Mouse (Mus musculus) embryonic stem cell, embryonic (primary cell): ENCODE data around the gene Aff4.
"Not testable (repeated sequence)": the region's sequence is repeated elsewhere in the genome, so short reads cannot be mapped to it uniquely, and the experiment has no call there.

Experiments used
- CTCF ChIA-PET, 4 experiments: fragments of 300-600 bp in 2 of 4; fragments of 350-600 bp in 2 of 4; sonication (Branson Sonifier 250); formaldehyde crosslinking; loops; one replicate each; lab custom pipeline; 2022; ENCODE audit warnings: inconsistent platforms in 2 of 4; lab: Charles Lee
- POLR2A ChIA-PET, 4 experiments: fragments of 300-600 bp in 2 of 4; fragments of 350-600 bp in 2 of 4; sonication (Branson Sonifier 250); formaldehyde crosslinking; loops; one replicate each; lab custom pipeline; 2022; ENCODE audit warnings: antibody characterized with exemption in 4 of 4, inconsistent platforms in 1 of 4; lab: Charles Lee

Gene Aff4

GRCm38 (mm10) chr11:53350291-53351223 lies at the start of gene Aff4:
TSS of gene Aff4 (plus strand) at chr11:53350833.
- ChIA-PET CTCF (no interaction called here), POLR2A (interaction anchor here in 2 of 4 experiments (1.2 to 1.3 kb wide), 2 partner anchors 15 to 17 kb away, joined by 4 to 8 read pairs; no protein-coding TSS in a partner anchor)

- CTCF ChIA-PET, result interaction anchor here in 2 of 4 experiments (0.6 to 1.0 kb wide), 3 partner anchors 10 to 879 kb away, joined by 3 read pairs; no protein-coding TSS in a partner anchor
Measured at GRCm38 (mm10) chr11:53301167-53301515, 49.5 kb upstream of the Aff4 start.

GRCm38 (mm10) chr11:53304044-53304840 lies 46.4 kb upstream of the Aff4 start:
- ChIA-PET POLR2A (interaction anchor here in 2 of 4 experiments (0.9 to 1.7 kb wide), 2 partner anchors 12 to 13 kb away, joined by 3 read pairs; no protein-coding TSS in a partner anchor), CTCF (interaction anchor here in 1 of 4 experiments (0.6 kb wide), 1 partner anchor 399 kb away, joined by 5 read pairs; no protein-coding TSS in a partner anchor)

More at GRCm38 (mm10) chr11:53301167-53301515, 49.5 kb upstream of the Aff4 start:
- POLR2A ChIA-PET, result interaction anchor here (0.6 to 21.9 kb wide), 78 partner anchors 9 to 1039 kb away, joined by 3 to 385 read pairs (median 6); partner anchors contain the start of genes Zcchc10 (in 4 of the 4), Gdf9 (in 3 of the 4), Uqcrq (in 3 of the 4) and 9530068E07Rik (in 1 of the 4)

GRCm38 (mm10) chr11:53306965-53307364 lies 43.7 kb upstream of the Aff4 start:
- ChIA-PET POLR2A (interaction anchor here in 3 of 4 experiments (0.5 to 18.5 kb wide), 20 partner anchors 9 to 1702 kb away, joined by 3 to 385 read pairs (median 4); partner anchors contain the start of genes Zcchc10 (in 2 of the 3), Gdf9 (in 1 of the 3), Hspa4 (in 1 of the 3) and Uqcrq (in 1 of the 3)), CTCF (no interaction called here)

GRCm38 (mm10) chr11:53307558-53308065 lies 43.0 kb upstream of the Aff4 start:
- ChIA-PET POLR2A (interaction anchor here (0.5 to 18.5 kb wide), 24 partner anchors 7 to 1702 kb away, joined by 3 to 385 read pairs (median 4); partner anchors contain the start of genes Zcchc10 (in 3 of the 4), Hspa4 (in 2 of the 4), Gdf9 (in 1 of the 4) and Uqcrq (in 1 of the 4)), CTCF (no interaction called here)

GRCm38 (mm10) chr11:53308251-53308864 lies 42.3 kb upstream of the Aff4 start:
- POLR2A ChIA-PET, result interaction anchor here (0.5 to 18.5 kb wide), 16 partner anchors 8 to 51 kb away, joined by 3 to 385 read pairs (median 6); partner anchors contain the start of genes Zcchc10 (in 3 of the 4) and Hspa4 (in 2 of the 4)
- CTCF ChIA-PET, result interaction anchor here in 2 of 4 experiments (0.6 to 1.3 kb wide), 2 partner anchors 16 to 29 kb away, joined by 3 read pairs; partner anchors contain the start of gene Zcchc10 (in 1 of the 2)

- ChIA-PET CTCF (interaction anchor here in 3 of 4 experiments (0.6 to 1.3 kb wide), 4 partner anchors 12 to 54 kb away, joined by 3 to 4 read pairs (median 3); partner anchors contain the start of gene Zcchc10 (in 1 of the 3)), POLR2A (interaction anchor here in 3 of 4 experiments (0.6 to 18.5 kb wide), 17 partner anchors 8 to 1622 kb away, joined by 3 to 385 read pairs (median 6); partner anchors contain the start of genes Hspa4 (in 3 of the 3) and Zcchc10 (in 2 of the 3))
Measured at GRCm38 (mm10) chr11:53308884-53309310, 41.7 kb upstream of the Aff4 start.

- POLR2A ChIA-PET, result interaction anchor here (0.9 to 18.5 kb wide), 20 partner anchors 10 to 119 kb away, joined by 3 to 385 read pairs (median 4); partner anchors contain the start of genes Hspa4 (in 4 of the 4), Zcchc10 (in 3 of the 4), Gdf9 (in 1 of the 4) and Uqcrq (in 1 of the 4)
- CTCF ChIA-PET, result interaction anchor here in 3 of 4 experiments (0.5 to 1.4 kb wide), 4 partner anchors 10 to 462 kb away, joined by 3 to 5 read pairs (median 4); no protein-coding TSS in a partner anchor
Measured at GRCm38 (mm10) chr11:53311385-53311784, 39.2 kb upstream of the Aff4 start.

GRCm38 (mm10) chr11:53312823-53313222 lies 37.8 kb upstream of the Aff4 start:
- POLR2A ChIA-PET, result interaction anchor here in 2 of 4 experiments (1.1 to 18.5 kb wide), 9 partner anchors 9 to 52 kb away, joined by 3 to 385 read pairs (median 7); partner anchors contain the start of genes Hspa4 (in 2 of the 2) and Zcchc10 (in 2 of the 2)
- CTCF ChIA-PET, result interaction anchor here in 1 of 4 experiments (0.6 kb wide), 1 partner anchor 245 kb away, joined by 3 read pairs; no protein-coding TSS in a partner anchor

- CTCF ChIA-PET, result interaction anchor here in 1 of 4 experiments (0.8 kb wide), 1 partner anchor 9 kb away, joined by 7 read pairs; the partner anchor contains the start of gene Zcchc10
- POLR2A ChIA-PET, result interaction anchor here (0.5 to 18.5 kb wide), 15 partner anchors 7 to 182 kb away, joined by 3 to 385 read pairs (median 3); partner anchors contain the start of genes Zcchc10 (in 3 of the 4), Hspa4 (in 2 of the 4), Gdf9 (in 1 of the 4) and Uqcrq (in 1 of the 4)
Measured at GRCm38 (mm10) chr11:53314770-53315173, 35.9 kb upstream of the Aff4 start.

- CTCF ChIA-PET, result interaction anchor here in 2 of 4 experiments (0.5 to 0.6 kb wide), 2 partner anchors 928 to 1030 kb away, joined by 3 to 11 read pairs; no protein-coding TSS in a partner anchor
- POLR2A ChIA-PET, result interaction anchor here (0.6 to 18.5 kb wide), 35 partner anchors 7 to 1024 kb away, joined by 3 to 385 read pairs (median 4); partner anchors contain the start of genes Hspa4 (in 4 of the 4), Zcchc10 (in 3 of the 4), Gdf9 (in 1 of the 4) and Leap2 (in 1 of the 4)
Measured at GRCm38 (mm10) chr11:53316996-53317395, 33.6 kb upstream of the Aff4 start.

- ChIA-PET CTCF (interaction anchor here in 1 of 4 experiments (0.9 kb wide), 1 partner anchor 39 kb away, joined by 4 read pairs; no protein-coding TSS in a partner anchor), POLR2A (interaction anchor here (0.5 to 18.5 kb wide), 19 partner anchors 8 to 225 kb away, joined by 3 to 385 read pairs (median 6); partner anchors contain the start of gene Hspa4 (in 4 of the 4))
Measured at GRCm38 (mm10) chr11:53318041-53318440, 32.6 kb upstream of the Aff4 start.

- POLR2A ChIA-PET, result interaction anchor here in 3 of 4 experiments (0.5 to 18.5 kb wide), 13 partner anchors 8 to 225 kb away, joined by 3 to 385 read pairs (median 6); partner anchors contain the start of gene Hspa4 (in 3 of the 3)
- CTCF ChIA-PET, result interaction anchor here in 1 of 4 experiments (0.9 kb wide), 1 partner anchor 38 kb away, joined by 4 read pairs; no protein-coding TSS in a partner anchor
Measured at GRCm38 (mm10) chr11:53318568-53318967, 32.1 kb upstream of the Aff4 start.

GRCm38 (mm10) chr11:53319867-53320266 lies 30.8 kb upstream of the Aff4 start:
- CTCF ChIA-PET, result not testable (repeated sequence)
- POLR2A ChIA-PET, result interaction anchor here in 3 of 4 experiments (0.6 to 18.5 kb wide), 18 partner anchors 9 to 111 kb away, joined by 3 to 385 read pairs (median 5); partner anchors contain the start of genes Hspa4 (in 3 of the 3), Gdf9 (in 2 of the 3) and Uqcrq (in 2 of the 3)

GRCm38 (mm10) chr11:53324512-53324968 lies 26.1 kb upstream of the Aff4 start, which contains the start of gene Zcchc10:
TSS of gene Zcchc10 (plus strand) at chr11:53324679.
- POLR2A ChIA-PET, result interaction anchor here (0.5 to 12.1 kb wide), 52 partner anchors 8 to 1462 kb away, joined by 3 to 170 read pairs (median 4); partner anchors contain the start of genes Hspa4 (in 4 of the 4), Gdf9 (in 3 of the 4), Uqcrq (in 3 of the 4) and Irf1 (in 1 of the 4)
- CTCF ChIA-PET, result interaction anchor here (0.5 to 1.2 kb wide), 9 partner anchors 10 to 1466 kb away, joined by 3 to 7 read pairs (median 3); no protein-coding TSS in a partner anchor
